Mouse (Mus musculus) thymus, adult 18-20 months (tissue): ENCODE results near the gene Pi4kb.
A peak's percentile ranks its signal among the peaks of the same experiment; 100 is the strongest.
"Not testable (repeated sequence)": the region's sequence is repeated elsewhere in the genome, so short reads cannot be mapped to it uniquely, and the experiment has no call there.

ENCODE experiments used
- DNase-seq, 2 experiments: peaks; one replicate each; pipeline ENCODE4 v3.0.0; 2022; ENCODE audit warnings: mixed read lengths in 2 of 2

Gene Pi4kb

GRCm38 (mm10) chr3:95016532-95017056 is 42.1 kb downstream of the Pi4kb start:
- no peak for DNase-seq

GRCm38 (mm10) chr3:95018741-95019140 is 44.2 kb downstream of the Pi4kb start:
- DNase-seq: no peak

GRCm38 (mm10) chr3:95020956-95021355 is 46.4 kb downstream of the Pi4kb start:
- DNase-seq: not testable (repeated sequence)

GRCm38 (mm10) chr3:95024551-95024950 is 50.0 kb downstream of the Pi4kb start:
- DNase-seq: no peak

- no peak for DNase-seq
Observed at GRCm38 (mm10) chr3:95025202-95025601, 50.7 kb downstream of the Pi4kb start.

GRCm38 (mm10) chr3:95027057-95027645 is 52.6 kb downstream of the Pi4kb start:
- DNase-seq: peak in 1 of 2 experiments; percentile 30

GRCm38 (mm10) chr3:95027701-95028100 is 53.2 kb downstream of the Pi4kb start:
- DNase-seq: peak; percentile 70 to 80

GRCm38 (mm10) chr3:95028603-95029002 is 54.1 kb downstream of the Pi4kb start:
- no peak for DNase-seq

- not testable (repeated sequence) for DNase-seq
Observed at GRCm38 (mm10) chr3:95029291-95029827, 54.8 kb downstream of the Pi4kb start.

- no peak for DNase-seq
Observed at GRCm38 (mm10) chr3:95029953-95030352, 55.4 kb downstream of the Pi4kb start.

GRCm38 (mm10) chr3:95041625-95042024 is 67.1 kb downstream of the Pi4kb start:
- no peak for DNase-seq

GRCm38 (mm10) chr3:95042166-95042837 is 67.8 kb downstream of the Pi4kb start, which contains the start of gene Psmd4:
Psmd4 (minus strand) TSS chr3:95042614.
- peak; percentile 97 to 99 for DNase-seq

GRCm38 (mm10) chr3:95042838-95043229 is 68.3 kb downstream of the Pi4kb start:
- DNase-seq: no peak

- DNase-seq: no peak
Observed at GRCm38 (mm10) chr3:95043251-95043650, 68.7 kb downstream of the Pi4kb start.

GRCm38 (mm10) chr3:95046462-95047057 is 72.0 kb downstream of the Pi4kb start:
- no peak for DNase-seq

- DNase-seq: no peak
Observed at GRCm38 (mm10) chr3:95047914-95048313, 73.4 kb downstream of the Pi4kb start.

- DNase-seq: no peak
Observed at GRCm38 (mm10) chr3:95052959-95053358, 78.4 kb downstream of the Pi4kb start.

- peak in 1 of 2 experiments; percentile 16 for DNase-seq
Observed at GRCm38 (mm10) chr3:95053701-95054100, 79.2 kb downstream of the Pi4kb start.

GRCm38 (mm10) chr3:95054481-95055260 is 80.1 kb downstream of the Pi4kb start:
- no peak for DNase-seq

GRCm38 (mm10) chr3:95056275-95056674 is 81.7 kb downstream of the Pi4kb start:
- no peak for DNase-seq
